Mouse (Mus musculus) midbrain, embryonic 12.5 days (tissue): ENCODE results near the gene Ctf2. TPM values are rescaled to one million over a fixed set of nuclear protein-coding genes. Genes with fewer than 3 reads are reported as not detected.

Experiments used
- ATAC-seq: fragments of 200-750 bp; cut with Nextera tagmentation; 2 replicates; pipeline ENCODE4 v1.8.0; 2017; ENCODE audit warnings: low read depth, moderate TSS enrichment, moderate library complexity; ENCODE audit not compliant: low FRiP score
- H3K27ac ChIP-seq: fragments of 300-500 bp; sonication (generic); replicated peaks from 2 replicates; pipeline ENCODE4 v1.5.1; 2016; ENCODE audit warnings: mild to moderate bottlenecking
- H3K27me3 ChIP-seq: fragments of 300-500 bp; sonication (generic); 2 replicates; pipeline ENCODE4 v1.6.1; 2016; ENCODE audit warnings: mild to moderate bottlenecking
- H3K36me3 ChIP-seq: fragments of 300-500 bp; sonication (generic); 2 replicates; pipeline ENCODE4 v1.6.1; 2016
- H3K4me1 ChIP-seq: fragments of 300-500 bp; sonication (generic); 2 replicates; pipeline ENCODE4 v1.6.1; 2016
- H3K4me2 ChIP-seq: fragments of 300-500 bp; sonication (generic); replicated peaks from 2 replicates; pipeline ENCODE4 v1.6.1; 2016; ENCODE audit warnings: mild to moderate bottlenecking, moderate library complexity
- H3K4me3 ChIP-seq: fragments of 300-500 bp; sonication (generic); 2 replicates; pipeline ENCODE4 v1.5.1; 2016; ENCODE audit warnings: mild to moderate bottlenecking
- H3K9ac ChIP-seq: fragments of 300-500 bp; sonication (generic); replicated peaks from 2 replicates; pipeline ENCODE4 v1.6.1; 2016; ENCODE audit warnings: mild to moderate bottlenecking, moderate library complexity
- H3K9me3 ChIP-seq: fragments of 300-500 bp; sonication (generic); 2 replicates; pipeline ENCODE4 v1.6.1; 2016; ENCODE audit warnings: mild to moderate bottlenecking
- WGBS: fragments of 180-500 bp; shearing (Covaris S2); methylation state at CpG from one replicate; pipeline ENCODE4 v1.1.7; 2016; 5-methylcytosine and 5-hydroxymethylcytosine counted together
- microRNA counts: library from miRNA; unstranded; fragments of <30 nt; microRNA quantifications from one replicate; lab custom pipeline; 2017
- microRNA-seq: library from miRNA; unstranded; fragments of <30 nt; microRNA quantifications from one replicate; pipeline ENCODE4, GENCODE M21; 2017
- polyA plus RNA-seq: library from polyadenylated mRNA; unstranded; fragments of >200 nt; fragmentation: Nextera tagmentation; extraction: Ambion mirVana; gene quantifications from 2 replicates; pipeline ENCODE4 v1.2.1, GENCODE M21; 2016

Gene Ctf2
- polyA plus RNA-seq, 1 experiment from 2014 or later = 0.13 TPM

DNA sequence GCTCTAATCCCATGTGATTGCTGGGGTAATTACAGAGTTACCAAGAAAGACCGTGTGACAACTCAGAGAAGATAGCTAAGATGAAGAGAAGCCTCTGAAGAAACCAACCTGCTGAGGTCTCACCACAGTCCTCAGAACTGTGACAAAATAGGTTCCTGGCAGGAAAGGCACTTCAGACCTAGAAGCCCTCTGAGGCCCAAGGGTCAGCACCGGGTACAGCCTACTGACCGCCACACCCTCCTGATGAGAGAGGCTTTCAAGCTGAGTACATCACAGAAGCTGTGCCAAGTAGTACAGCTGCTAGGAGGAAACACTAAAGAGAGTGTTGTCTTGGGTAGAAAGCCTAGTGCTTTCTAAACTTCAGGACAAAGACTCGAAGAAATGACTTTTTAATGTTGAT is 59.2 kb downstream of the Ctf2 start:
- ATAC-seq = no peak
- no peaks in the 10 kb centered on the region for H3K36me3 ChIP-seq
- H3K4me2 ChIP-seq = no peak overlapping the region
- H3K27me3 ChIP-seq = no peaks in the 10 kb centered on the region
- WGBS = 83% methylated on average over 4 of the region's 4 CpGs
- no peaks in the 10 kb centered on the region; the same call in 1 of the 2 replicates for H3K4me1 ChIP-seq
- H3K9ac ChIP-seq = no peak overlapping the region
- no peak overlapping the region for H3K4me3 ChIP-seq
- no peak overlapping the region for H3K27ac ChIP-seq
- no peaks in the 10 kb centered on the region for H3K9me3 ChIP-seq

DNA sequence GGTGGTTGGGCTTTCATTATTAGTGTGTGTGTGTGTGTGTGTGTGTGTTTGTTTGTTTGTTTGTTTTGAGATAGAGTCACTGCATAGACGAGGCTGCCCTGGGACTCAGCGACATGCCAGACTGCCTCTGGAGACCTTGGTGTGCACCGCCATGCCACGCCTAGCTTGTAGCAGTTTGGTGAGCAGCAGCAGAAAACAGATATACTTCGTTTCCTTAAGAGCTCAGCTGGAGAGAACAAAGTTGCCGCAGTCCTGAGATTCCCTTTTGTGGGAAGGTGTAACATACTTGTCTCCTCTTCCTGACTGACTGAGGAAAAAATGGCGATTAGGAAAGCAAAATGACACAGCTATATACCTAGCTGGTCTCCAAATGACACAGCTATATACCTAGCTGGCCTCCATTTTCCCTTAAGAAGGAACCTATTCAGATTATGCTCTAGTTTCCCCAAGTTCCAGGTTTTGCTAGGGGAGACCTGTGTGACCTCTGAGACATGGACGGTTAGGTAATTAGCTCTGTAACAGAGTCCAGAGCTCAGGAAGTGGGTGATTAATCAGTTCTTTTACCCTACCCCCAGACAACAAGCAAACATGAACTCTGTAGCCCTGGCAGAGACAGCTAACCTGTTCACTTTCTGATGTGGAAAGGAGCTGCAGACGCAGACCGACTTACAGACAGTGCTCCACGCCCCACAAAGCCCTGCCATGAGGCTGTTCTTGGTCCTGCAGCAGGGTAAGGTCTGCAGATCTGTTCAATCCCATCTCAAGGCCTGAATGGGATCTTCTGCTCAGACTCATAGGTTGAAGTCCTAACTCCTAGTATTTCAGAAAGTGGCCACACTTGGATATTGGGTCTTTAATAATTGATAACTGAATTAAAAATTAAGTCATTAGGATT is 59.8 kb downstream of the Ctf2 start:
- no peaks in the 10 kb centered on the region for H3K27me3 ChIP-seq
- no peak overlapping the region for H3K4me2 ChIP-seq
- ATAC-seq = no peak
- no peak overlapping the region for H3K4me3 ChIP-seq
- no peaks in the 10 kb centered on the region for H3K9me3 ChIP-seq
- H3K36me3 ChIP-seq = no peaks in the 10 kb centered on the region
- H3K4me1 ChIP-seq = no peaks in the 10 kb centered on the region; the same call in 1 of the 2 replicates
- H3K9ac ChIP-seq = no peak overlapping the region
- WGBS = 85% methylated on average over 11 of the region's 11 CpGs
- H3K27ac ChIP-seq = no peak overlapping the region

MicroRNA genes within 50 kb of the gene (microRNA counts, 519-probe panel; counts per million panel counts)
- not detected for microRNA mmu-miR-762 (lab: Ali Mortazavi, UCI)

Small RNA genes within 50 kb of the gene (microRNA-seq; reads per million reads assigned to microRNA genes)
- not detected for gene Mir762

Other genes starting within 250 kb of the Ctf2 start
- 94.6 and 98.3 TPM in 2 replicates for gene Srcap, start 220.2 kb downstream of the Ctf2 start, polyA plus RNA-seq
- 19.4 and 20.1 TPM in 2 replicates for gene Gm42715, start 212.6 kb downstream of the Ctf2 start, polyA plus RNA-seq
- gene Tmem265, start 170.8 kb downstream of the Ctf2 start, polyA plus RNA-seq = 3.5 and 6.3 TPM in 2 replicates
- gene Phkg2, start 158.8 kb downstream of the Ctf2 start, polyA plus RNA-seq = 53.6 and 54.1 TPM in 2 replicates
- gene Ccdc189, start 143.6 kb downstream of the Ctf2 start, polyA plus RNA-seq = 11.9 and 16.1 TPM in 2 replicates
- 68.6 and 71.1 TPM in 2 replicates for gene Rnf40, start 143.4 kb downstream of the Ctf2 start, polyA plus RNA-seq
- gene Zfp629, start 116.4 kb downstream of the Ctf2 start, polyA plus RNA-seq = 39.9 and 42.8 TPM in 2 replicates
- 79.0 and 79.2 TPM in 2 replicates for gene Bcl7c, start 23.2 kb downstream of the Ctf2 start, polyA plus RNA-seq
- gene Ctf1, start 19.4 kb downstream of the Ctf2 start, polyA plus RNA-seq = 5.5 and 5.8 TPM in 2 replicates
- gene Fbxl19, start 12.4 kb upstream of the Ctf2 start, polyA plus RNA-seq = 10.7 and 11.1 TPM in 2 replicates
- 6.2 and 8.1 TPM in 2 replicates for gene Orai3, start 37.6 kb upstream of the Ctf2 start, polyA plus RNA-seq
- 22.9 and 23.7 TPM in 2 replicates for gene Setd1a, start 44.5 kb upstream of the Ctf2 start, polyA plus RNA-seq
- gene Gm49388, start 53.4 kb upstream of the Ctf2 start, polyA plus RNA-seq = not detected in 2 replicates
- 8.1 and 8.3 TPM in 2 replicates for gene Hsd3b7, start 68.4 kb upstream of the Ctf2 start, polyA plus RNA-seq
- 20.1 and 21.5 TPM in 2 replicates for gene Stx4a, start 92.1 kb upstream of the Ctf2 start, polyA plus RNA-seq
- gene Stx1b, start 92.4 kb upstream of the Ctf2 start, polyA plus RNA-seq = 16.3 and 19.9 TPM in 2 replicates
- gene Zfp646, start 144.1 kb upstream of the Ctf2 start, polyA plus RNA-seq = 22.5 and 24.6 TPM in 2 replicates
- 39.0 and 39.2 TPM in 2 replicates for gene Zfp668, start 144.7 kb upstream of the Ctf2 start, polyA plus RNA-seq
- 0.77 and 0.79 TPM in 2 replicates for gene Prss53, start 158.8 kb upstream of the Ctf2 start, polyA plus RNA-seq
- not detected in 2 replicates for gene Gm21974, start 163.3 kb upstream of the Ctf2 start, polyA plus RNA-seq
- 42.7 and 54.4 TPM in 2 replicates for gene Vkorc1, start 163.5 kb upstream of the Ctf2 start, polyA plus RNA-seq
- 83.7 and 85.5 TPM in 2 replicates for gene Bckdk, start 171.9 kb upstream of the Ctf2 start, polyA plus RNA-seq
- 54.4 and 55.2 TPM in 2 replicates for gene Kat8, start 180.3 kb upstream of the Ctf2 start, polyA plus RNA-seq
- 0.43 and 1.3 TPM in 2 replicates for gene Prss8, start 197.9 kb upstream of the Ctf2 start, polyA plus RNA-seq
- 9.3 and 10.4 TPM in 2 replicates for gene Prss36, start 214.6 kb upstream of the Ctf2 start, polyA plus RNA-seq
- gene Fus, start 235.3 kb upstream of the Ctf2 start, polyA plus RNA-seq = 518 and 540 TPM in 2 replicates